Mouse (Mus musculus): Measurements from ENCODE around the gene Kifc1. TPM values are rescaled to one million over a fixed set of nuclear protein-coding genes. Genes with fewer than 3 reads are reported as not detected.

Kifc1 gene
- polyA plus RNA-seq, 1 experiment from 2014 or later, result 2.6 TPM

- Histone ChIP-seq H3K9me3 (ENCODE audit: low read length) (no peaks in the 10 kb centered on the region), H3K9ac (replicated peaks) (no peak overlapping the region), H3K27me3 (ENCODE audit: insufficient read depth, low read length) (no peaks in the 10 kb centered on the region), H3K27ac (ENCODE audit: low read depth) (no peak overlapping the region), H3K4me3 (ENCODE audit: low read depth, low read length) (no peak overlapping the region), H3K4me1 (ENCODE audit: insufficient read depth) (peaks cover 11% of the 10 kb centered on the region), H3K36me3 (replicated peaks; ENCODE audit: insufficient read depth, low read length) (no peaks in the 10 kb centered on the region), H3K4me2 (ENCODE audit: low read depth, low read length) (no peak overlapping the region)
- TF ChIP-seq CTCF (IDR thresholded peaks at IDR 0.05; ENCODE audit: low read depth), result no peak
- TF ChIP-seq EP300 (IDR thresholded peaks at IDR 0.05; ENCODE audit: low read depth), result no peak
- ATAC-seq (no peak), DNase-seq (no peak)
- WGBS (ENCODE audit: insufficient replicate concordance), result 62% methylated on average over 8 of the region's 8 CpGs
Observed at GRCm38 (mm10) chr17:33848139-33848538, 42.3 kb downstream of the Kifc1 start.

- no peak overlapping the region for H3K27ac ChIP-seq (ENCODE audit: low read depth)
- no peaks in the 10 kb centered on the region for H3K27me3 ChIP-seq (ENCODE audit: insufficient read depth, low read length)
- WGBS (ENCODE audit: insufficient replicate concordance), result 53% methylated on average over 1 of the region's 1 CpGs
- H3K9me3 ChIP-seq (ENCODE audit: low read length), result no peaks in the 10 kb centered on the region
- H3K9ac ChIP-seq (replicated peaks), result no peak overlapping the region
- DNase-seq (no peak), ATAC-seq (no peak)
- no peak for TF ChIP-seq EP300 (IDR thresholded peaks at IDR 0.05; ENCODE audit: low read depth)
- TF ChIP-seq CTCF (IDR thresholded peaks at IDR 0.05; ENCODE audit: low read depth), result no peak
- H3K36me3 ChIP-seq (replicated peaks; ENCODE audit: insufficient read depth, low read length), result peaks cover under 1% of the 10 kb centered on the region; the same call in 1 of the 2 replicates
- H3K4me2 ChIP-seq (ENCODE audit: low read depth, low read length), result no peak overlapping the region
- no peak overlapping the region for H3K4me3 ChIP-seq (ENCODE audit: low read depth, low read length)
- peaks cover 11% of the 10 kb centered on the region for H3K4me1 ChIP-seq (ENCODE audit: insufficient read depth)
Observed at GRCm38 (mm10) chr17:33844196-33844595, 46.3 kb downstream of the Kifc1 start.

GRCm38 (mm10) chr17:33842966-33843795, 47.3 kb downstream of the Kifc1 start, which contains the start of gene Cd320:
Gene Cd320, plus strand, starts transcription at chr17:33843091.
- peak; percentile 93 for ATAC-seq
- H3K27ac ChIP-seq (ENCODE audit: low read depth), result peak within 1 kb of the TSS; percentile 73
- peaks cover 11% of the 10 kb centered on the region for H3K4me1 ChIP-seq (ENCODE audit: insufficient read depth)
- peak; percentile 91 for DNase-seq
- H3K4me2 ChIP-seq (ENCODE audit: low read depth, low read length), result peak within 1 kb of the TSS; percentile 97
- WGBS (ENCODE audit: insufficient replicate concordance), result under 1% methylated on average over 44 of the region's 45 CpGs
- peaks cover 7% of the 10 kb centered on the region; the same call in 1 of the 2 replicates for H3K36me3 ChIP-seq (replicated peaks; ENCODE audit: insufficient read depth, low read length)
- H3K9me3 ChIP-seq (ENCODE audit: low read length), result no peaks in the 10 kb centered on the region
- TF ChIP-seq EP300 (IDR thresholded peaks at IDR 0.05; ENCODE audit: low read depth), result no peak
- peak; percentile 41 for TF ChIP-seq CTCF (IDR thresholded peaks at IDR 0.05; ENCODE audit: low read depth)
- peak within 1 kb of the TSS; percentile 75 for H3K9ac ChIP-seq (replicated peaks)
- peak within 1 kb of the TSS; percentile 95 for H3K4me3 ChIP-seq (ENCODE audit: low read depth, low read length)
- H3K27me3 ChIP-seq (ENCODE audit: insufficient read depth, low read length), result no peaks in the 10 kb centered on the region

GRCm38 (mm10) chr17:33829561-33829960, 60.9 kb downstream of the Kifc1 start:
- TF ChIP-seq CTCF (IDR thresholded peaks at IDR 0.05; ENCODE audit: low read depth) (no peak), EP300 (IDR thresholded peaks at IDR 0.05; ENCODE audit: low read depth) (no peak)
- Histone ChIP-seq H3K4me1 (ENCODE audit: insufficient read depth) (peaks cover 19% of the 10 kb centered on the region), H3K9me3 (ENCODE audit: low read length) (no peaks in the 10 kb centered on the region), H3K4me2 (ENCODE audit: low read depth, low read length) (no peak overlapping the region), H3K9ac (replicated peaks) (no peak overlapping the region), H3K4me3 (ENCODE audit: low read depth, low read length) (no peak overlapping the region), H3K27me3 (ENCODE audit: insufficient read depth, low read length) (no peaks in the 10 kb centered on the region), H3K36me3 (replicated peaks; ENCODE audit: insufficient read depth, low read length) (peaks cover 38% of the 10 kb centered on the region), H3K27ac (ENCODE audit: low read depth) (peak overlapping the region; percentile 66)
- DNase-seq (no peak), ATAC-seq (no peak)
- 90% methylated on average over 10 of the region's 10 CpGs for WGBS (ENCODE audit: insufficient replicate concordance)

GRCm38 (mm10) chr17:33828892-33829291, 61.6 kb downstream of the Kifc1 start:
- WGBS (ENCODE audit: insufficient replicate concordance), result 58% methylated on average over 2 of the region's 2 CpGs
- no peaks in the 10 kb centered on the region for H3K9me3 ChIP-seq (ENCODE audit: low read length)
- ATAC-seq (peak; percentile 64), DNase-seq (peak; percentile 66)
- H3K4me1 ChIP-seq (ENCODE audit: insufficient read depth), result peaks cover 20% of the 10 kb centered on the region
- H3K27ac ChIP-seq (ENCODE audit: low read depth), result peak overlapping the region; percentile 66
- TF ChIP-seq CTCF (IDR thresholded peaks at IDR 0.05; ENCODE audit: low read depth) (no peak), EP300 (IDR thresholded peaks at IDR 0.05; ENCODE audit: low read depth) (0 out of 2 replicates have a peak, but pooled peaks have one; percentile 32)
- no peak overlapping the region for H3K4me2 ChIP-seq (ENCODE audit: low read depth, low read length)
- no peak overlapping the region for H3K4me3 ChIP-seq (ENCODE audit: low read depth, low read length)
- peaks cover 34% of the 10 kb centered on the region for H3K36me3 ChIP-seq (replicated peaks; ENCODE audit: insufficient read depth, low read length)
- H3K27me3 ChIP-seq (ENCODE audit: insufficient read depth, low read length), result no peaks in the 10 kb centered on the region
- no peak overlapping the region for H3K9ac ChIP-seq (replicated peaks)

- peak; percentile 79 for DNase-seq
- H3K36me3 ChIP-seq (replicated peaks; ENCODE audit: insufficient read depth, low read length), result peaks cover 28% of the 10 kb centered on the region
- no peak overlapping the region for H3K9ac ChIP-seq (replicated peaks)
- H3K27me3 ChIP-seq (ENCODE audit: insufficient read depth, low read length), result no peaks in the 10 kb centered on the region
- H3K27ac ChIP-seq (ENCODE audit: low read depth), result no peak overlapping the region
- WGBS (ENCODE audit: insufficient replicate concordance), result under 1% methylated on average over 3 of the region's 3 CpGs
- H3K4me2 ChIP-seq (ENCODE audit: low read depth, low read length), result no peak overlapping the region
- no peaks in the 10 kb centered on the region for H3K9me3 ChIP-seq (ENCODE audit: low read length)
- no peak overlapping the region for H3K4me3 ChIP-seq (ENCODE audit: low read depth, low read length)
- peaks cover 27% of the 10 kb centered on the region for H3K4me1 ChIP-seq (ENCODE audit: insufficient read depth)
- TF ChIP-seq EP300 (IDR thresholded peaks at IDR 0.05; ENCODE audit: low read depth), result no peak
- TF ChIP-seq CTCF (IDR thresholded peaks at IDR 0.05; ENCODE audit: low read depth), result peak; percentile 94
- no peak for ATAC-seq
Observed at GRCm38 (mm10) chr17:33826850-33827249, 63.6 kb downstream of the Kifc1 start.

Small RNA genes within 50 kb of the gene (microRNA-seq; reads per million reads assigned to microRNA genes)
- not detected for gene Gm27740

Other genes starting within 250 kb of the Kifc1 start
- gene Hnrnpm, start 203.8 kb downstream of the Kifc1 start, polyA plus RNA-seq (2015; fragmentation: Nextera tagmentation; extraction: Ambion mirVana), result 91.9 and 96.6 TPM in 2 replicates
- gene March2, start 172.0 kb downstream of the Kifc1 start, polyA plus RNA-seq (2015; fragmentation: Nextera tagmentation; extraction: Ambion mirVana), result 137 and 144 TPM in 2 replicates
- 80.4 and 88.9 TPM in 2 replicates for gene Rab11b, start 130.1 kb downstream of the Kifc1 start, polyA plus RNA-seq (2015; fragmentation: Nextera tagmentation; extraction: Ambion mirVana)
- gene Angptl4, start 108.8 kb downstream of the Kifc1 start, polyA plus RNA-seq (2015; fragmentation: Nextera tagmentation; extraction: Ambion mirVana), result 64.4 and 93.5 TPM in 2 replicates
- 9.4 and 10.6 TPM in 2 replicates for gene Kank3, start 80.1 kb downstream of the Kifc1 start, polyA plus RNA-seq (2015; fragmentation: Nextera tagmentation; extraction: Ambion mirVana)
- 699 and 710 TPM in 2 replicates for gene Rps28, start 66.1 kb downstream of the Kifc1 start, polyA plus RNA-seq (2015; fragmentation: Nextera tagmentation; extraction: Ambion mirVana)
- 379 and 389 TPM in 2 replicates for gene Ndufa7, start 66.1 kb downstream of the Kifc1 start, polyA plus RNA-seq (2015; fragmentation: Nextera tagmentation; extraction: Ambion mirVana)
- gene Cd320, start 47.6 kb downstream of the Kifc1 start, polyA plus RNA-seq (2015; fragmentation: Nextera tagmentation; extraction: Ambion mirVana), result 16.6 and 17.4 TPM in 2 replicates
- not detected in 2 replicates for gene Gm7029, start 16.8 kb downstream of the Kifc1 start, polyA plus RNA-seq (2015; fragmentation: Nextera tagmentation; extraction: Ambion mirVana)
- gene Platr17, start 14.5 kb upstream of the Kifc1 start, polyA plus RNA-seq (2015; fragmentation: Nextera tagmentation; extraction: Ambion mirVana), result 0.41 and 0.54 TPM in 2 replicates
- gene Daxx, start 18.8 kb upstream of the Kifc1 start, polyA plus RNA-seq (2015; fragmentation: Nextera tagmentation; extraction: Ambion mirVana), result 12.6 and 13.0 TPM in 2 replicates
- 47.0 and 47.9 TPM in 2 replicates for gene Tapbp, start 25.2 kb upstream of the Kifc1 start, polyA plus RNA-seq (2015; fragmentation: Nextera tagmentation; extraction: Ambion mirVana)
- 7.1 and 7.9 TPM in 2 replicates for gene Zbtb22, start 25.2 kb upstream of the Kifc1 start, polyA plus RNA-seq (2015; fragmentation: Nextera tagmentation; extraction: Ambion mirVana)
- 6.8 and 7.4 TPM in 2 replicates for gene Rgl2, start 38.9 kb upstream of the Kifc1 start, polyA plus RNA-seq (2015; fragmentation: Nextera tagmentation; extraction: Ambion mirVana)
- gene Pfdn6, start 49.7 kb upstream of the Kifc1 start, polyA plus RNA-seq (2015; fragmentation: Nextera tagmentation; extraction: Ambion mirVana), result 82.2 and 85.5 TPM in 2 replicates
- 12.7 and 12.8 TPM in 2 replicates for gene Wdr46, start 50.0 kb upstream of the Kifc1 start, polyA plus RNA-seq (2015; fragmentation: Nextera tagmentation; extraction: Ambion mirVana)
- gene B3galt4, start 60.8 kb upstream of the Kifc1 start, polyA plus RNA-seq (2015; fragmentation: Nextera tagmentation; extraction: Ambion mirVana), result 2.2 and 2.4 TPM in 2 replicates
- 12.5 and 13.4 TPM in 2 replicates for gene Vps52, start 65.2 kb upstream of the Kifc1 start, polyA plus RNA-seq (2015; fragmentation: Nextera tagmentation; extraction: Ambion mirVana)
- gene Rps18, start 65.3 kb upstream of the Kifc1 start, polyA plus RNA-seq (2015; fragmentation: Nextera tagmentation; extraction: Ambion mirVana), result 1,510 and 1,549 TPM in 2 replicates
- 274 and 288 TPM in 2 replicates for gene H2-K1, start 109.7 kb upstream of the Kifc1 start, polyA plus RNA-seq (2015; fragmentation: Nextera tagmentation; extraction: Ambion mirVana)
- 6.0 and 7.1 TPM in 2 replicates for gene Ring1, start 134.0 kb upstream of the Kifc1 start, polyA plus RNA-seq (2015; fragmentation: Nextera tagmentation; extraction: Ambion mirVana)
- gene H2-Ke6, start 137.4 kb upstream of the Kifc1 start, polyA plus RNA-seq (2015; fragmentation: Nextera tagmentation; extraction: Ambion mirVana), result 49.1 and 51.6 TPM in 2 replicates
- gene Slc39a7, start 141.0 kb upstream of the Kifc1 start, polyA plus RNA-seq (2015; fragmentation: Nextera tagmentation; extraction: Ambion mirVana), result 41.3 and 43.4 TPM in 2 replicates
- gene Rxrb, start 141.2 kb upstream of the Kifc1 start, polyA plus RNA-seq (2015; fragmentation: Nextera tagmentation; extraction: Ambion mirVana), result 16.2 and 16.4 TPM in 2 replicates
- gene Col11a2, start 148.8 kb upstream of the Kifc1 start, polyA plus RNA-seq (2015; fragmentation: Nextera tagmentation; extraction: Ambion mirVana), result 0.21 and 0.47 TPM in 2 replicates
- 0.72 and 0.85 TPM in 2 replicates for gene H2-Oa, start 201.7 kb upstream of the Kifc1 start, polyA plus RNA-seq (2015; fragmentation: Nextera tagmentation; extraction: Ambion mirVana)
- gene H2-DMa, start 228.9 kb upstream of the Kifc1 start, polyA plus RNA-seq (2015; fragmentation: Nextera tagmentation; extraction: Ambion mirVana), result 9.7 and 11.9 TPM in 2 replicates
- gene Brd2, start 232.0 kb upstream of the Kifc1 start, polyA plus RNA-seq (2015; fragmentation: Nextera tagmentation; extraction: Ambion mirVana), result 29.2 and 32.5 TPM in 2 replicates

Measured in liver, postnatal 0 days (tissue).